Mouse (Mus musculus) erythroblast, embryonic 14.5 days (primary cell): Measurements from ENCODE around the gene Slc7a15.

ENCODE experiments used
- GATA1 ChIP-seq: IDR thresholded peaks from 2 replicates; pipeline ENCODE4 v1.6.1; 2012; ENCODE audit warnings: low read length, inconsistent platforms, mixed read lengths
- TAL1 ChIP-seq: IDR thresholded peaks from 3 replicates; pipeline ENCODE4 v1.6.1; 2012; ENCODE audit warnings: low read length, inconsistent platforms, mixed read lengths

GRCm38 (mm10) chr12:8506954-8507707 is 91.7 kb downstream of the Slc7a15 start:
- TF ChIP-seq GATA1 (no peak), TAL1 (no peak)
